Mouse (Mus musculus): ENCODE measurements at regions not wholly inside any gene's neighbourhood (a gene's known extent, or its start where the extent isn't known, plus 50 kb on each side); places are given as distances from the start of the nearest gene placed in this dataset.
A peak's percentile ranks its signal among the peaks of the same experiment; 100 is the strongest.

DNA sequence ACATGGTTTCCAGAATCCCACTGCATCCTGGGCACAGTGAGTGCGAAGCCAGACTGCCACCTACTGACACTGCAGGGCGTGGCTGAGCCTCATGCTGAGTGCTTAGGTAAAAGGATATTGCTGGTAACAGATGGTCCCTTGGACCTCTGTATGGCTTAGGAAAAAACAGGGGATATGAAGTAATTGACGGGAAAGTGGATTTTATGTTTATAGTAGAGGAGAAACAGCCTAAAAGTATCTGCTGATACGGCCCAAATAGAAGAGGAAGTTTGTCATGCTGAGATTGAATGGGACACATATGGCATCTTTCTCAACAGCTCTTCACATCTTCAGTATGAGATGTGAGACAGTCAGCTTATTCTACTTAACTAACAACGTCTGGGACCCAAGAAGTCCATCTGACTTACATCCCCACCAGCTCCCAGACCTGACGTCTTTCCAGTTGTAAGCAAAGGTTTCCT lies 182.1 kb downstream of the Rap2a start:
- DNase-seq (ENCODE audit: low spot score in 2 of 2) = peak; percentile 41 to 76

DNA sequence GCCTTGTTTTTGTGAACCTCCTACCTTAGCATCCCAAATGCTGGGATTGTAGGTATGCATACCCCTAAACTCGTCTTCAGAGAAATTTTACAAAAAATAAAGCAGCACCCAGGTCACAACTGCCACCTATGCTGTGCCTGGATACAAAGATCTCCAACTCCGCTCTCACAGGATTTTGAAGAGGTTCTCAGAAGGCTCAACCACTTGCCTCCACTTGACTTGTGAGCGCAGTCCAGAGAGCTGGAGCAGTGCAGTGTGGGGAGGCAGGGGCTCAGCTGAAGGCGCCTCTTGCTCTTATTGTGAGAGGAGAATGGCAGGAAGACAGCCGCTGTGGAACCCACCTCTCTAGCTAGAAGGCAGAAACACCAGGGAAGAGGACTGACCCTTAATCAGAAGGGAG lies 182.9 kb downstream of the Rap2a start:
- DNase-seq (ENCODE audit: low spot score in 2 of 2) = no peak

DNA sequence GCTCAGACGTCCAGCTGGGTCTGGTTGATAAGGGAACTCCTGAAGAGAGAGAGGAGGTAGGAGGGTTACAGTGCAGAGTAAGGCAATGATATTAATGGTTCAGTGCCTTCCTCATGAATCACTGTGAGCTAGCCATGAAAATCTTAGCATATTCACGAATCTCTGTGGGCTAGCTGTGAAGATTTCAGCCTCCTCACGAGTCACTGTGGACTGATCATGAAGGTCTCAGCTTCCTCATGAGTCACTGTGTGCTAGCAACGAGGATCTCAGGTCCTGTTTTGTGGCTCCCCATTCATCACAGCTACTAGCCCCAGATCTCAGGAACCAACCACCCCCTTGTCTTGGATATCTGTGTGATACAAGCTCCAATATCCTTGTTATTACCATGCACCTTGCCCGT lies 191.4 kb downstream of the Rap2a start:
- no peak for DNase-seq (ENCODE audit: low spot score in 2 of 2)

DNA sequence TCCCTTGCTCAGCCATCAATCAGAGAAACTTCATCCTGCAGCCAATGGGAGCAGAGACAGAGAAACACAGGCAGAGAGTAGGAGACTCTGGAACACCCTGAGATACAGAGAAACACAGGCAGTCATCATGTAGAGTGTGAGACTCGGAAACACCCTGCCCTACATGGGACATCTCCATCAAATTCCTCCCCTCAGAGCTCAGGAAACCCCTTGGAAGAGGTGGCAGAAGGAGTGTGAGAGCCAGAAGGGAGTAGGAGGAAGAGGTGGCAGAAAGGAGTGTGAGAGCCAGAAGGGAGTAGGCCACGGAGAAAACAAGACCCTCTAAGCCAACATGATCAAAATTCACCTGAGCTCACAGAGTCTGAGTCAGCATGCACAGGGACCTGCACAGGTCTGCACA lies 197.5 kb downstream of the Rap2a start:
- no peak for DNase-seq (ENCODE audit: low spot score in 2 of 2)

DNA sequence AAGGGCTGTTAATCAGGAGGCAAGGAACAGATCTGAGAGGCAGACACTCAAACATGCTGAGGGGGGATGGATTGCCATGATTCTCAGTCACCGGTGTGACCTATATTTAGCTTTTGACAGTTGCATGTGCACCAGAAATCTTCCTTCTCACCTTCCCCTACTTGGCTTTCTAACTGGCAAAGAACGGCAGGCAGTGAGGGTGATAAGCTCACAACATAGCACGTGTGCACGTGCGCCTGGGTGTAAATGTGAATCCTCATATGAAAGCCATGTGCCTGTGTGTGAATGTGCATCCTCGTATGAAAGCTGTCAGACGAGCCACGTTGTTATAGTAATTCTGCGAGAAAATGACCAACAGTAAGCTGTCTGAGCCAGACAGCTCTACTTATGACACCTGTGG lies 200.3 kb downstream of the Rap2a start:
- DNase-seq (ENCODE audit: low spot score in 2 of 2) = peak in 1 of 2 experiments; percentile 5

DNA sequence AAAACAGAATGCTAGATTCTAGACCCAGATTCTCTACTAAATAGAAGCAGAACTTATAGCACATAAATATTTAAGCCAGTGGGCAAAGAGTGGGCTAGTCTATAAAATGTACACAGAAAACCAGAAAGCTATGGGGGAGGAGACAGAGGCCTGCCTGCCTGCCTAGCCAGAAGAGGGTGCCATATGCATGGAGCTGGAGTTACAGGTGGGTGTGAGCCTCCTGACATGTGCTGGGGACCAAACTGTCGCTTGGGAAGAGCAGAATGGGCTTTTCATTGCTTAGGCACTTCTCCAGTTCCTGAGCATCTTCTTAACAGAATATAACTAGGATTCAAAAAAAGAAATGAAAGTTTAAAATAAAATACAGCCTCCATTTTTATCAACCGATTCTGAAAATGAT lies 200.8 kb downstream of the Rap2a start:
- DNase-seq (ENCODE audit: low spot score in 2 of 2) = peak; percentile 31 to 37

DNA sequence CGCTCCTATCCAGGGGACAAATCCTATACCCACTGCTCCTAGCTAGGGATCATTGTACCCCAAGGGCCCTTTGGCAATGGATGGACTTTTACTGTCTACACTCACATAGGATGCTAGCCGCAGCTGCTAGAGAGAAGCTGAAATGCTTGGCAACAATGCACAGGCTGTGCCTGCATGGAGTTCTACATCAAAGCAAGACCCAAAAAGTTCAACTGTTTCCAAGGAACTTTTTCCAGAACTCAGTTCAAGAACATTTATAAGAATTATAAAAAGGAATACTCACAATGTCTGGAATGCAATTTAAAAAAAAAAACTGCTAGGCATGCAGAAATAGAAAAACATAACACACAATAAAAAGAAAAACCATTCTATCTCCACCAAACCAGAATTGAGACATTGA lies 202.0 kb downstream of the Rap2a start:
- no peak for DNase-seq (ENCODE audit: low spot score in 2 of 2)

DNA sequence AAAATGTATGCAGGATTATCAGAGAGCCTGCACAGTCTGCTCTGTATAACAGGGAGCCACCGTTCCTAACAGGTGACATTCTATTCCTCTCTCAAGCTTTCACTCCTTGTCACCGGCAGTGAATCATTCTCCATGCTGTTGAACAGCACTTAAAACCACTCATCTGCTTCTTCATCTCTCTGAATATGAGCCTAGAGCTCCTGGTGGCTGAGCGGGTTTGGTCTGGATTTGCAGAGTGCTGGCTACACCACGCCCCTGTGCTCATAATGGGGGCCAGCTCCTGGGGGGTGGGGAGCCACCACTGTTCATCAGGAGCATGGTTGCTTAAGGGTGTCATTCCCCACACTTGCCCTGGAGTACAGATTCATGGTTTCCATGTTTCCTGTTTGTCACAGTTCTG lies 207.0 kb downstream of the Rap2a start:
- DNase-seq (ENCODE audit: low spot score in 2 of 2) = no peak

DNA sequence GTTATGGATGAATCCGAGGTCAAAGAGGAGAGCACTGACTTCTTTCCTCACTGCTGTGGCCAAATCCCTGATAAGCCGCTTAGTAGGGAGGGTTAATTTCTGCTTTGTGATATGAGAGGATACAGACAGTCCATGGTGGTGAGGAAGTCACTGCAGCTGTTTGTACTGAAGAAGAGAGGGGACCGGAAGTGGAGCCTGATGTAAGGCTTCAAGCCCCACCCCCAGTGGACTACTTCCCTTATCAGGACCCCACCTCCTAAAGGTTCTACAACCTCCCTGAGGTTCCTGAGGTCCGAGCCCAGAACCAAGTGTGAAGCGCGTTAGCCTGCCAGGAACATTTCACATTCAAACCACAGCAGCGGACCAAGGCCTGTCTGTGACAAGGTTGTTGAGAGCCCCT lies 207.6 kb downstream of the Rap2a start:
- no peak for DNase-seq (ENCODE audit: low spot score in 2 of 2)

GRCm38 (mm10) chr14:120686751-120687150 lies 208.5 kb downstream of the Rap2a start:
- DNase-seq (ENCODE audit: low spot score in 2 of 2) = no peak

DNA sequence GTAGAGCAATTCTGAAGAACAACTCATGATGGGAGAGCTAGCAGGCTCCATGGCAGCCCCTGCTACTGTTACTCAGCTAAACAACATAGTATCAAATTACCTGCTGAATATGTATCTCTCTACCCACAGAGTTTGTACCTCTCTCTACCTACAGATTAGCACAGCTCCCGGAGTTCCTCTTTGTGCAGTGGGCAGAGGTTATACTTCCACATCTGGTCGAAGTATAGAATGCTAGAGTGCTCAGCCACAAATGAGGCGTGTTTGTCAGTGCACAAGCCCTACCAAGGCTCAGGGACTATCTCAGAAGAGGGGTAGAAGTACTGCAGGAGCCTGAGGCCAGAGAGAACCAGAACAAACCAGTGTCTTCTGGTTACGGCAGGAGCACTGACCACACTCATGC lies 211.6 kb upstream of the Ipo5 start:
- DNase-seq (ENCODE audit: low spot score in 2 of 2) = no peak

DNA sequence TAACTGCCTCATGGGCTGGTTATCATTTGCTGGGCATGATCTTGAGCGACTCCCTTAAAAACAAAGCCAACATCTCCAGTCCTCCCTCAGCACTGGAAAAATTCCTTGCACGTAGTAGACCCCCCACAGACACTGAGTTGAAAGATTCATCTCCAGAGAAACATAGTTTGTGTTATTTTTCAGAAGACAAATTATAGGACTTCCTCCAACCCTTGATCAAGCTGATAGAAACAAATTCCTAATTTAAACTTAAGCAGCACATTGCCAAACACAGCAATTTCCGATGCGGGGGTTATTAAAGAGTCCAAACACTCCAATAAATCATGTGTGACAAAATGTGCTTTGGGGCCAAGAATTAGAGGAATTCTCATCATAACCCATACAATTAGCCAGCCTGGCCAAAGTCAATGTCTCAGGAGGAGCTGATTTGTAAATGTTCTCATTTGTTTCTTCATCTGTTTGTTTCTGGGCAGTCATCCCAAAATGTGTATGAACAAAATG lies 205.7 kb upstream of the Ipo5 start:
- no peak for DNase-seq (ENCODE audit: low spot score in 2 of 2)

- DNase-seq (ENCODE audit: low spot score in 2 of 2) = no peak
These were observed 200.2 kb upstream of the Ipo5 start for GRCm38 (mm10) chr14:120710782-120711181.

DNA sequence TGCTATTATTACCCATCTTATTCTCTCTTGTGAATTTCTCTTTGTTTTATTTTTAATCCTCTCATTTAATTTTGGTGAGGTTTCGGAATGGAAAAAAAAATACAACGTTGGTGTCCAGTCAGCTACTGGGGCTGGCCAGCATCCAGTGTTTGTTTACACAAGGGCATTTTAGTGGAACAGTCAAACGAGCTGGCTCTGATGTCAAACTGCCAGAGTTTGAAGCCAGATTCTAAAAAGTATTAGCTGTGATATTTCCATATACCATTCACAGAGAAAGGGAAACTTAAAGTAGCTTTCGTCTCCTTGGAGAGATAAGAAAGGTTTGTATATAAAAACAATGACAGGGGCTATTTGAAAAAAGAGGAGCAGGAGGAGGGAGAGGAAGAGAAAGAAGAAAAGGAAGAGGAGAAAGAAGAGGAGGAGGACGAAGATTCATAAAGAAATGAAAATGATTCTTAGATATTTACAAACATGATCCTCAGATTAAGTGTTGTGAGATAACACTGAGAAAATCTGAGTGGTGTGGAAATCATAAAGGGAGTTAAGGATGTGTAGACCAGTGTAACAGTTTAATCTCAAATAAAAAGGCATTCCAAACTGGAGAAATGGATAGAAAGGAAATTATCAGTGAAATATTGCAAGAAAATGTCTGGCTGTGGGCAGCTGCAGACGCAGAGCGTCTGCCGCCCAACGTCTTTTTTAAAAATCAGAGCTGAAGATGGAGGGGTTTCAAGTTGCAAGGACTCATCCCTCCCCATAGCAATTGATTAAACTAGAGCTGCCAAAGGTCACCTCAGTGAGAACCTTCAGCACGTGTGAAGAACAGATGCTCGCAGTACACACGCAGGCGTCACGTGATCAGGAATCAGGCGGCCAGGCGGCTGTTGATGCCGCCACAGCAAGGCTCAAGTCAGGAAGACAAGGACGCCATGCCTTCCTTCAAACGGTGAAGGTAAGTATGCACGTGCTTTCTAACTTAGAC lies 190.3 kb upstream of the Ipo5 start:
- DNase-seq (ENCODE audit: low spot score in 2 of 2) = no peak

- no peak for DNase-seq (ENCODE audit: low spot score in 2 of 2)
These were observed 189.2 kb upstream of the Ipo5 start for GRCm38 (mm10) chr14:120721593-120722461.

- no peak for DNase-seq (ENCODE audit: low spot score in 2 of 2)
These were observed 188.4 kb upstream of the Ipo5 start for GRCm38 (mm10) chr14:120722546-120723112.

DNA sequence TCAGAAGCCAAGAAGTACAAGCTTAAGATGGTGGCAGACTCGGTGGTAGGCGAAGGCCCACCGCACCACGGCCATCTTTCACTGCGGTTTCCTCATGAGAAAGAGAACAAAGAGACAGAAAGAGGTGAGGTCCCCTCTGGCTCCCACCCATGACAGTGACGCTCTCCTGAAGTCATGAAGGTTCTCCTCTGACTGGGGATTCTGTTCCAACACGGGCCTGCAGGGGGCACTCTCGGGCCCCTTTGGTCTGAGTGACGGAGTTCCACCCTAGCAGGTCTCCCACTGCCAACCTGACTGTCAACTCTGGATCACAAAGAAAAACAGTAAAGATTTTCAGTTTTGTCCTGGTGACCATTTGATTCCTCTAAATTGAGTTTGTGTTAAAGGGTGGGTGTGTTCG lies 182.9 kb upstream of the Ipo5 start:
- DNase-seq (ENCODE audit: low spot score in 2 of 2) = no peak

- no peak for DNase-seq (ENCODE audit: low spot score in 2 of 2)
These were observed 180.8 kb upstream of the Ipo5 start for GRCm38 (mm10) chr14:120730226-120730625.

DNA sequence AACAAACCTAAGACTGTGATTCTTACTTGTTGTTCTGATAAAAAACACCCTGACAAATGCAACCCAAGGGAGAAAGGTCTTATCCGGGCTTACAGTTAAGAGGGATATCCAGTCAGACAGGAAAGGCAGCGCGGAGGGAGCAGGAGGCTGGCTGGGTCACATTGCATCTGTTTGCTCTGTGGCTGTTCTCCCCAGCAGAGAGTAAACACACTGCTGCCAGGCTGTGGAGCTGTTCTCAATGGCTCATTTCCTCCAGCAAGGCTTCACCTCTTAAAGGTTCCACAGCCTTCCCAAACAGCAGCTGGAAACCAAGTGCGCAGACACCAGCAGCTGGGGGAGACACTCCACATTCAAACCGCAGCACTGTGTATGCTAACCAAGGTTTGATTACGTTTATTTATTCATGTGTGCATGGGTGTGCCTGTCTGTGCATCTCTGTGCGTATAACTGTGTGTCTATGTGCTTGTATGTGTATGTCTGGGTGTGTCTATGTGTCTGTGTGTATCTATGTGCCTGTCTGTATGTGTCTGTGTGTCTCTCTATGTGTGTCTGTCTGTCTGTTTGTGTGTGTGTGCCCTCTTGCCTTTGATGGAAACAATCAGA lies 179.2 kb upstream of the Ipo5 start:
- no peak for DNase-seq (ENCODE audit: low spot score in 2 of 2)

- DNase-seq (ENCODE audit: low spot score in 2 of 2) = peak; percentile 18 to 49
These were observed 178.5 kb upstream of the Ipo5 start for GRCm38 (mm10) chr14:120732400-120733138.
